Mouse (Mus musculus) thymus, adult 18-20 months (tissue): ENCODE measurements around the gene Maea.
A peak's percentile ranks its signal among the peaks of the same experiment; 100 is the strongest.
"Not testable (repeated sequence)": the region's sequence is repeated elsewhere in the genome, so short reads cannot be mapped to it uniquely, and the experiment has no call there.

Source experiments
- DNase-seq, 2 experiments: peaks; one replicate each; pipeline ENCODE4 v3.0.0; 2022; ENCODE audit warnings: mixed read lengths in 2 of 2

Gene Maea

GRCm38 (mm10) chr5:33335273-33335976 lies at the start of gene Maea:
Maea (plus strand) TSS chr5:33335509.
- DNase-seq, result peak; percentile 94 to 95

GRCm38 (mm10) chr5:33293796-33294430 lies 41.4 kb upstream of the Maea start:
- DNase-seq, result no peak

- DNase-seq, result no peak
Observed at GRCm38 (mm10) chr5:33297164-33297563, 38.1 kb upstream of the Maea start.

GRCm38 (mm10) chr5:33301801-33302200 lies 33.5 kb upstream of the Maea start:
- DNase-seq, result no peak

GRCm38 (mm10) chr5:33310704-33311462 lies 24.4 kb upstream of the Maea start:
- no peak for DNase-seq

- DNase-seq, result no peak
Observed at GRCm38 (mm10) chr5:33312192-33312591, 23.1 kb upstream of the Maea start.

- DNase-seq, result no peak
Observed at GRCm38 (mm10) chr5:33324491-33324890, 10.8 kb upstream of the Maea start.

GRCm38 (mm10) chr5:33334381-33335272 lies 682 bp upstream of the Maea start:
- DNase-seq, result no peak

- peak; percentile 34 to 35 for DNase-seq
Observed at GRCm38 (mm10) chr5:33335977-33336360, 660 bp downstream of the Maea start.

GRCm38 (mm10) chr5:33337206-33337605 lies 1.9 kb downstream of the Maea start:
- no peak for DNase-seq

GRCm38 (mm10) chr5:33341165-33341564 lies 5.9 kb downstream of the Maea start:
- DNase-seq, result no peak

- not testable (repeated sequence) for DNase-seq
Observed at GRCm38 (mm10) chr5:33342248-33342647, 6.9 kb downstream of the Maea start.

- DNase-seq, result no peak
Observed at GRCm38 (mm10) chr5:33342821-33343220, 7.5 kb downstream of the Maea start.

- no peak for DNase-seq
Observed at GRCm38 (mm10) chr5:33343571-33343970, 8.3 kb downstream of the Maea start.

GRCm38 (mm10) chr5:33344070-33344469 lies 8.8 kb downstream of the Maea start:
- DNase-seq, result no peak

GRCm38 (mm10) chr5:33347620-33348019 lies 12.3 kb downstream of the Maea start:
- no peak for DNase-seq

- no peak for DNase-seq
Observed at GRCm38 (mm10) chr5:33349205-33349604, 13.9 kb downstream of the Maea start.

GRCm38 (mm10) chr5:33349706-33350105 lies 14.4 kb downstream of the Maea start:
- DNase-seq, result no peak

- DNase-seq, result no peak
Observed at GRCm38 (mm10) chr5:33351556-33352272, 16.4 kb downstream of the Maea start.

GRCm38 (mm10) chr5:33352273-33352645 lies 16.9 kb downstream of the Maea start:
- DNase-seq, result no peak

GRCm38 (mm10) chr5:33353011-33353410 lies 17.7 kb downstream of the Maea start:
- no peak for DNase-seq

- DNase-seq, result no peak
Observed at GRCm38 (mm10) chr5:33357494-33357893, 22.2 kb downstream of the Maea start.
